Mouse (Mus musculus): ENCODE data around the gene Exosc3. TPM values are rescaled to one million over a fixed set of nuclear protein-coding genes. Genes with fewer than 3 reads are reported as not detected.

Exosc3 gene
- polyA plus RNA-seq (2015; fragmentation: Nextera tagmentation; extraction: Ambion mirVana): 76.9 and 80.0 TPM in 2 replicates

GRCm38 (mm10) chr4:45342286-45343155, at the start of gene Exosc3:
Exosc3 (minus strand) TSS chr4:45342732.

DNA sequence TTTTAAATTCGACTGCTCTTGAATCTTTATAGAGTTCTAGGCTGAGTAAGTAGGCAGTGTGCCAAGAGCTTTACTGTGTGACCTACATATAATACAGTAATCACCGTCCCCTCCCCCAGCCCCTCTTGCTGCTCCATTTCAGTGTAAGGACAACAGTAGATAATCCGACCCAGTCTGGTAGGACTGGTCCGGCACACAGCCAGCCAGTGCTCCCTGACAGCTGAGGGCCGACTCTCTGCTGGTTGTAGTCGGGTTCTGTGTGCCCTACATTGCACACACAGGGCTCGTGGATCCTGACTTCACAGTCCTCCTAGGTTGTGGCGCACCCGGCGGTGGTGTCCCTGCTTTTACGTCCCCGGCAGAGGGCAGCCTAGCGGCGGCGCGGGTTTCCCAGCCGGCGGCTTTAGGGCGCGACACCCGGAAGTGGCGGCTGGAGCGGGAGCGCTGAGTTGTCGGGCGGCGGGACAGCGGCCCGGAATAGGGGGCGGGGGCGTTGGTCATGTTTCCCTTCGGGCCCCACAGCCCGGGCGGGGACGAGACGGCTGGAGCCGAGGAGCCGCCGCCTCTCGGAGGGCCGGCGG, 773 bp downstream of the Exosc3 start, which contains the start of gene Dcaf10:
Gene Dcaf10 (plus strand): TSS at position 433 of the 581 bp plus-strand sequence.

GRCm38 (mm10) chr4:45296662-45297564, 45.6 kb downstream of the Exosc3 start, which contains the start of gene Trmt10b:
Trmt10b (plus strand) TSS chr4:45297127.

Other genes with a start within 250 kb of the Exosc3 start
- gene Tomm5, start 234.6 kb downstream of the Exosc3 start, polyA plus RNA-seq (2015; fragmentation: Nextera tagmentation; extraction: Ambion mirVana): 234 and 247 TPM in 2 replicates
- 0.37 and 0.50 TPM in 2 replicates for gene Frmpd1, start 157.9 kb downstream of the Exosc3 start, polyA plus RNA-seq (2015; fragmentation: Nextera tagmentation; extraction: Ambion mirVana)
- gene Trmt10b, start 45.6 kb downstream of the Exosc3 start, polyA plus RNA-seq (2015; fragmentation: Nextera tagmentation; extraction: Ambion mirVana): 7.6 and 8.7 TPM in 2 replicates
- 7.3 TPM in 2 replicates for gene Dcaf10, start 631 bp downstream of the Exosc3 start, polyA plus RNA-seq (2015; fragmentation: Nextera tagmentation; extraction: Ambion mirVana)
- 82.6 and 86.2 TPM in 2 replicates for gene Slc25a51, start 66.0 kb upstream of the Exosc3 start, polyA plus RNA-seq (2015; fragmentation: Nextera tagmentation; extraction: Ambion mirVana)
- 1.5 and 1.8 TPM in 2 replicates for gene Shb, start 189.7 kb upstream of the Exosc3 start, polyA plus RNA-seq (2015; fragmentation: Nextera tagmentation; extraction: Ambion mirVana)